Mouse (Mus musculus): ENCODE data around the gene Klhdc10.

DNA sequence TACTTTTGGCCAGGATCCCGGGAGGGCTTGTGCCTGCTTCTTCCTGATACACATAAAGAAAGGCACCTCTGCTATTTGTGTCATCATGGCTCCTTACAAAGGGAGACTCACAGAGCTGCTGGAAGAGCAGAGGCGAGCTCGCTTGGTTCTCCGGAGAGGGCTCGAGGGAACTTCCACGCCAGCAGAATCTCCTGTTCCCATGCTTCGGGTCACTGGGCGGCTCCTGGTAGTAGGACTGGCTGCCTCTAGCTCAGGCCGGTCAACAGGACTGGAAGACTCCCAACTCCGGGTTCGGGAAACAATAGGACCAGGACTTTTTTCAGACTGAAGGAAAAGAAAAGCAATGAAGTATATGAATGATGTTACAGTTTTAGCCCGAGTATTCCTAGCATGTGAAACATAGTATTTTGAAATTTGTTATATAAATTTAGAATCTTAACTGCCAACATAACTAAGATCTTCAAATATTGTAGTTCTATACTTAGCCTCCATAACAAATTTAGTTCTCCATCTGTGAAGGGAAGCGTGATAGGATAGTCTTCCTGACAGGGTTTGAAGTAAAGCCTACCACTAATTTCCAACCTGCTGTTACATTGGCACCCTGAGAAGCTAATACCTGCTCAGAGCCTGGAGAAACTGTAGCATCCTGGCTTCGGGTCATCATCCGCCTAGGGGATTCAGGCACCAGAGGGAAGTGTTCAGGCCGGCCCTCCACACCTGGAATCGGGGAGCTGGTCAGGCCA lies 28.9 kb upstream of the Klhdc10 start:
- no peak for TF ChIP-seq CTCF (IDR thresholded peaks at IDR 0.05; ENCODE audit: borderline replicate concordance, insufficient read depth, low read depth, low read length)
- TF ChIP-seq POLR2A (IDR thresholded peaks at IDR 0.05; ENCODE audit: borderline replicate concordance, insufficient read depth, low read length): no peak

All from cerebellum, adult 2 months (tissue).